Mouse (Mus musculus) erythroblast, embryonic 14.5 days (primary cell): ENCODE measurements around the gene Ppfia3.

Experiments used
- GATA1 ChIP-seq: IDR thresholded peaks from 2 replicates; pipeline ENCODE4 v1.6.1; 2012; ENCODE audit warnings: low read length, inconsistent platforms, mixed read lengths
- TAL1 ChIP-seq: IDR thresholded peaks from 3 replicates; pipeline ENCODE4 v1.6.1; 2012; ENCODE audit warnings: low read length, inconsistent platforms, mixed read lengths

GRCm38 (mm10) chr7:45335056-45335455 is 31.8 kb downstream of the Ppfia3 start, which contains the start of gene Hrc:
- no peak for TF ChIP-seq TAL1
- TF ChIP-seq GATA1, result no peak
